In genomic region chr9:15045740-15046139, GRCm38 (mm10) we compare ENCODE assay signal across 9 mouse cellular contexts. TPM values are rescaled to one million over a fixed set of nuclear protein-coding genes. Genes with fewer than 3 reads are reported as not detected.
DNase-seq lines count a peak whose midpoint lies in the region; ATAC-seq and TF ChIP-seq lines count a peak whose summit lies in the region.
"Had no signal": no experiment of that assay in that cellular context is flagged by ENCODE, and none has a peak within 500 bp of the region (broad histone marks: within the 10 kb centered on the region; RNA-seq: fewer than 3 reads in every experiment).

No protein-coding gene starts in this region.

- DNase-seq in kidney, postnatal 36 days: no peak
- no peak for DNase-seq in hindbrain, postnatal 0 days (ENCODE audit: low spot score)
- DNase-seq in left cerebral cortex, postnatal 4 days: no peak
- no peak for DNase-seq in thymus, postnatal 4 days
- no peak for DNase-seq in urinary bladder, postnatal 10 days (ENCODE audit: low spot score)

- no peaks in the 10 kb centered on the region for H3K27me3 ChIP-seq in kidney, embryonic 14.5 days (ENCODE audit: control insufficient read depth, insufficient read depth, low read length)
- no peaks in the 10 kb centered on the region for H3K27me3 ChIP-seq in hindbrain, postnatal 0 days (ENCODE audit: insufficient read depth, low read length)
- H3K27me3 ChIP-seq in midbrain, embryonic 15.5 days (replicated peaks): no peaks in the 10 kb centered on the region
- H3K27me3 ChIP-seq: Patski had no signal

- WGBS in kidney, embryonic 14.5 days: 39% methylated on average over 10 of the region's 10 CpGs
- WGBS in hindbrain, postnatal 0 days: 37% methylated on average over 10 of the region's 10 CpGs
- 39% methylated on average over 10 of the region's 10 CpGs for whole genome bisulfite sequencing in midbrain, embryonic 15.5 days

- H3K4me1 ChIP-seq in kidney, embryonic 14.5 days (ENCODE audit: control insufficient read depth, insufficient read depth, low read length): peaks cover 10% of the 10 kb centered on the region
- H3K4me1 ChIP-seq in brown adipose tissue, adult 24 weeks (ENCODE audit: control insufficient read depth, insufficient read depth, insufficient read length, low read length): peaks cover 3% of the 10 kb centered on the region; the same call in 1 of the 2 replicates
- peaks cover 14% of the 10 kb centered on the region; the same call in 1 of the 2 replicates for H3K4me1 ChIP-seq in hindbrain, postnatal 0 days (ENCODE audit: insufficient read depth, low read length)
- peaks cover 40% of the 10 kb centered on the region for H3K4me1 ChIP-seq in midbrain, embryonic 15.5 days

- peak overlapping the region; percentile 82 for H3K4me2 ChIP-seq in kidney, embryonic 14.5 days (replicated peaks; ENCODE audit: low read depth, low read length)
- H3K4me2 ChIP-seq in hindbrain, postnatal 0 days (ENCODE audit: low read depth, low read length): peak overlapping the region; percentile 79
- peak overlapping the region; percentile 57 for H3K4me2 ChIP-seq in midbrain, embryonic 15.5 days

- no peak for TF ChIP-seq CTCF in hindbrain, postnatal 0 days (IDR thresholded peaks at IDR 0.05; ENCODE audit: low read depth)

- H3K36me3 ChIP-seq in kidney, embryonic 14.5 days (ENCODE audit: control insufficient read depth, insufficient read depth, low read length): no peaks in the 10 kb centered on the region
- H3K36me3 ChIP-seq in hindbrain, postnatal 0 days (ENCODE audit: insufficient read depth, low read length): no peaks in the 10 kb centered on the region
- H3K36me3 ChIP-seq in midbrain, embryonic 15.5 days (replicated peaks): no peaks in the 10 kb centered on the region; the same call in 1 of the 2 replicates

- peak overlapping the region; percentile 88 for H3K4me3 ChIP-seq in kidney, embryonic 14.5 days (ENCODE audit: low read length)
- H3K4me3 ChIP-seq in brown adipose tissue, adult 24 weeks (ENCODE audit: insufficient read depth, low read depth, low read length): peak overlapping the region; percentile 84
- H3K4me3 ChIP-seq in hindbrain, postnatal 0 days (ENCODE audit: low read length): peak overlapping the region; percentile 85
- peak overlapping the region; percentile 94 for H3K4me3 ChIP-seq in midbrain, embryonic 15.5 days

- ATAC-seq in kidney, embryonic 14.5 days (ENCODE audit: low FRiP score, low TSS enrichment): no peak
- peak; percentile 15; the same call in 1 of the 2 replicates for ATAC-seq in hindbrain, postnatal 0 days
- peak; percentile 30 for ATAC-seq in midbrain, embryonic 15.5 days (replicated peaks)

- H3K9ac ChIP-seq in kidney, embryonic 14.5 days (ENCODE audit: low read depth, low read length): peak overlapping the region; percentile 92; the same call in 1 of the 2 replicates
- peak overlapping the region; percentile 95 for H3K9ac ChIP-seq in hindbrain, postnatal 0 days (replicated peaks; ENCODE audit: low read length)
- H3K9ac ChIP-seq in midbrain, embryonic 15.5 days: peak overlapping the region; percentile 97

- H3K9me3 ChIP-seq in kidney, embryonic 14.5 days (ENCODE audit: control insufficient read depth, low read length): no peaks in the 10 kb centered on the region
- H3K9me3 ChIP-seq in hindbrain, postnatal 0 days (ENCODE audit: low read length): no peaks in the 10 kb centered on the region
- no peaks in the 10 kb centered on the region for H3K9me3 ChIP-seq in midbrain, embryonic 15.5 days

- intact Hi-C loops in left cerebral cortex, postnatal 4 days (cut with DNase I): no loop called here

- no peak overlapping the region for H3K27ac ChIP-seq in kidney, embryonic 14.5 days (ENCODE audit: low read depth, low read length)
- H3K27ac ChIP-seq in brown adipose tissue, adult 24 weeks (replicated peaks; ENCODE audit: low read depth, low read length): no peak overlapping the region
- H3K27ac ChIP-seq in hindbrain, postnatal 0 days: peak overlapping the region; percentile 94
- peak overlapping the region; percentile 97 for H3K27ac ChIP-seq in midbrain, embryonic 15.5 days

RNA-seq across cellular contexts. Expression of gene Panx1, which starts 0.5 kb away (rescaled TPM):
- 52.8 and 71.2 TPM in 2 replicates for polyA plus RNA-seq in kidney, embryonic 14.5 days (2014; fragmentation: Nextera tagmentation; extraction: Ambion mirVana)
- polyA plus RNA-seq in brown adipose tissue, adult 24 weeks (2012; ENCODE audit: insufficient read depth, insufficient read length, missing spikeins): 0.63 and 1.0 TPM in 2 replicates
- total RNA-seq in hindbrain, postnatal 0 days (2014; rRNA removed): 95.0 and 120 TPM in 2 replicates
- 115 and 120 TPM in 2 replicates for polyA plus RNA-seq in hindbrain, postnatal 0 days (2015; fragmentation: Nextera tagmentation; extraction: Ambion mirVana)
- 207 and 233 TPM in 2 replicates for polyA plus RNA-seq in midbrain, embryonic 15.5 days (2015; fragmentation: Nextera tagmentation; extraction: Ambion mirVana)
- total RNA-seq in left cerebral cortex, postnatal 4 days (2021): 100 to 1,000 TPM; 131 to 140 TPM

Comparison
In these comparisons a context has a peak if more than half of its experiments do, and no peak if none do; other contexts are left out.
1. H3K27ac ChIP-seq: peak in hindbrain, postnatal 0 days (single experiment) and midbrain, embryonic 15.5 days (single experiment); none in kidney, embryonic 14.5 days (single experiment) and brown adipose tissue, adult 24 weeks (single experiment).
2. RNA of gene Panx1, which starts 0.5 kb away (polyA plus RNA-seq): 207 to 233 TPM in midbrain, embryonic 15.5 days, 115 to 120 TPM in hindbrain, postnatal 0 days and 52.8 to 71.2 TPM in kidney, embryonic 14.5 days; 0.63 to 1.0 TPM in brown adipose tissue, adult 24 weeks; every median in the first group is over 10 times any median in the second.
3. Peak in every context shown above with its lines, with median percentiles within 50 percentile points of each other: H3K4me2 ChIP-seq, H3K4me3 ChIP-seq and H3K9ac ChIP-seq.